Mouse (Mus musculus) kidney, embryonic 15.5 days (tissue): Measurements from ENCODE around the gene Adora2b. TPM values are rescaled to one million over a fixed set of nuclear protein-coding genes. Genes with fewer than 3 reads are reported as not detected.

Experiments used
- ATAC-seq: fragments of 200-750 bp; cut with Nextera tagmentation; replicated peaks from 2 replicates; pipeline ENCODE4 v1.8.0; 2017; ENCODE audit warnings: moderate TSS enrichment; ENCODE audit not compliant: low FRiP score
- H3K27ac ChIP-seq: fragments of 300-500 bp; sonication (generic); 2 replicates; pipeline ENCODE4 v1.5.1; 2015; ENCODE audit warnings: mild to moderate bottlenecking, inconsistent platforms
- H3K27me3 ChIP-seq: fragments of 300-500 bp; sonication (generic); 2 replicates; pipeline ENCODE4 v1.6.1; 2015; ENCODE audit warnings: inconsistent platforms
- H3K36me3 ChIP-seq: fragments of 300-500 bp; sonication (generic); 2 replicates; pipeline ENCODE4 v1.6.1; 2015; ENCODE audit warnings: inconsistent platforms
- H3K4me1 ChIP-seq: fragments of 300-500 bp; sonication (generic); 2 replicates; pipeline ENCODE4 v1.6.1; 2015; ENCODE audit warnings: inconsistent platforms
- H3K4me2 ChIP-seq: fragments of 300-500 bp; sonication (generic); 2 replicates; pipeline ENCODE4 v1.6.1; 2015; ENCODE audit warnings: moderate library complexity, mild to moderate bottlenecking, inconsistent platforms
- H3K4me3 ChIP-seq: fragments of 300-500 bp; sonication (generic); replicated peaks from 2 replicates; pipeline ENCODE4 v1.5.1; 2015; ENCODE audit warnings: mild to moderate bottlenecking, inconsistent platforms
- H3K9ac ChIP-seq: fragments of 300-500 bp; sonication (generic); 2 replicates; pipeline ENCODE4 v1.6.1; 2015; ENCODE audit warnings: mild to moderate bottlenecking, inconsistent platforms
- H3K9me3 ChIP-seq: fragments of 300-500 bp; sonication (generic); replicated peaks from 2 replicates; pipeline ENCODE4 v1.6.1; 2016; ENCODE audit warnings: inconsistent platforms
- WGBS: fragments of 180-500 bp; shearing (Covaris S2); methylation state at CpG from one replicate; pipeline ENCODE4 v1.1.7; 2015; ENCODE audit warnings: mixed read lengths; 5-methylcytosine and 5-hydroxymethylcytosine counted together
- polyA plus RNA-seq: library from polyadenylated mRNA; unstranded; fragments of >200 nt; fragmentation: Nextera tagmentation; extraction: Ambion mirVana; gene quantifications from 2 replicates; pipeline ENCODE4 v1.2.1, GENCODE M21; 2015

Adora2b gene
- polyA plus RNA-seq, 1 experiment from 2014 or later = 4.0 TPM

DNA sequence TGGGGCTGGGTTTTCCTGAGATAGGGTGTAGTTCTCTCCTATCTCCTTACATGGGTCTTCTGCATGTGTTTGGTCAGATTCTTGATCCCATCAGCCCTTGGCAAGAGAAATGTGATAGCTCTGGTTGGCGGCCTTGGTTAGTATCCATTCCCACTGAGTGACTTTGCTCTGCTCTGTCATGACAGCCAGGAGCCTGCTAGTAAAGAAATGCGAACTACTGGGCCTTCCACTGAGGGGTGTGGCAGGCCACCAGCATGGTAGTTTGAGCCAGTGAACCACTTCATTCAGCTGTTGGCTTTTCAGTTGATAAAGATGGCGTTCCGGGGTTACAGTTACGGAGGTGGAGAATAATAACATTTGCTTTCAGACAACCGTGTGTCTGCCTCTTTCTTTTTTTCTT lies 50.1 kb downstream of the Adora2b start:
- no peak overlapping the region for H3K27ac ChIP-seq
- peaks cover 41% of the 10 kb centered on the region for H3K36me3 ChIP-seq
- H3K9ac ChIP-seq = no peak overlapping the region
- no peak for ATAC-seq
- no peaks in the 10 kb centered on the region for H3K27me3 ChIP-seq
- WGBS = 82% methylated on average over 6 of the region's 6 CpGs
- no peak overlapping the region for H3K4me3 ChIP-seq
- no peaks in the 10 kb centered on the region for H3K4me1 ChIP-seq
- H3K9me3 ChIP-seq = no peaks in the 10 kb centered on the region
- no peak overlapping the region for H3K4me2 ChIP-seq

DNA sequence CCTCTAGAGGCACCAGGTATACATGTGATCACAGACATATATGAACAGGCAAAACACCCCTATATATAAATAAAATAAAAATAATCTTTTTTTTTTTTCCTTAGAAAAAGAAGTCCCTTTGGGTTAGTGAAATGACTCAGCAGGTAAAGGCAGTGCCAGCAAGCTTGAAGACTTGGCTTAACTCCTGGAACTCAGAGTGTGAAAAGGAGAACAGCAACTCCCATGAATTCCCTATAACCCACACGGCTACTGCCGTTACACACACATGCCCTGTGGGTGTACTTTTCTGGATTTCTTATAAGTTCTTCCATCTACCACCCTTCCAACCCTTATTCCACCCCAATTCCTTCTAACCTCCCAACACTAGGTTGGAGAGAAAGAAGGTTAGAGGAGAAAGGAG lies 57.1 kb downstream of the Adora2b start:
- Histone ChIP-seq H3K36me3 (peaks cover 55% of the 10 kb centered on the region), H3K4me3 (no peak overlapping the region), H3K27me3 (no peaks in the 10 kb centered on the region), H3K9me3 (no peaks in the 10 kb centered on the region), H3K9ac (no peak overlapping the region), H3K4me1 (no peaks in the 10 kb centered on the region), H3K27ac (no peak overlapping the region), H3K4me2 (no peak overlapping the region)
- no peak for ATAC-seq
- WGBS = 96% methylated on average over 2 of the region's 2 CpGs

DNA sequence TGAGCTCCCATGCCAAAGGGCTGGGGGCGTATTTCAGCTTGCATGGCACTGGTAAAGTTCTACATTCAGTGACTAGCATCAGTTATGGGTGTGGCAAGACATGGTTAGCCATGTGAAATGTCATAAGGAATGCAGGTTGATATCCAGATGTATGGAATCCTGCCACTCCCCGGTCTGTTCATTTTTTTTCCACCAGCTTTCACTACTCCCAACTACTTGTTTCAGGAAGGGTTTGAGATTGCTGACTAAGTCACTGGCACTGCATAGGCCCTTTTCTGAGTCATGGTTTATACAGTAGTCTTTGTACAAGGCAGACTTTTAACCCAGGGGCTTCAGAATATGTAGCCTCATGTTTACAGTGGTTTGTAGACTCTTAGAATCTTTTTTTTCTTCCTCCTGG lies 60.5 kb downstream of the Adora2b start:
- Histone ChIP-seq H3K4me2 (no peak overlapping the region), H3K9ac (no peak overlapping the region), H3K4me3 (no peak overlapping the region), H3K27ac (no peak overlapping the region), H3K27me3 (no peaks in the 10 kb centered on the region), H3K4me1 (no peaks in the 10 kb centered on the region), H3K9me3 (no peaks in the 10 kb centered on the region), H3K36me3 (peaks cover 78% of the 10 kb centered on the region)
- ATAC-seq = no peak
- 94% methylated on average over 2 of the region's 2 CpGs for WGBS

DNA sequence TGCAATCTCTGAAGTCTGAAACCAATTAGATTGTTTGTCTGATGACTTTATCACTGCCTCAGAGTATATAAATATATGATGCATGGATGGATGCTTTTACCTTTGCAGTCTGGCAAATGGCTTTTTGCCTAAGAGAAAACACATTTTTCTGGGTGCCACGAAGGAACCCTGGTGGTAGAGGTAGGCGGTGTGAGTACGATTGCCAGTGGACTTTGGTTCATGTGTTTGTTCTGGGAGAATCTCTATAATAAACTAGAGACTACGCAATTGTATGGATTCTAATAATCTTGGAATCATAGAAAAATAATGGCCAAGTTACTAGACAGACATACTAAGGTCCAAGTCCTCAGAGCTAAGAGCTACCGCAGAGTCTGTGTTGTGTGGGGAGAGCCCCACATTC lies 66.2 kb downstream of the Adora2b start:
- Histone ChIP-seq H3K27ac (no peak overlapping the region), H3K36me3 (peaks cover 88% of the 10 kb centered on the region), H3K4me2 (no peak overlapping the region), H3K4me1 (no peaks in the 10 kb centered on the region), H3K9me3 (no peaks in the 10 kb centered on the region), H3K27me3 (no peaks in the 10 kb centered on the region), H3K4me3 (no peak overlapping the region), H3K9ac (no peak overlapping the region)
- WGBS = 98% methylated on average over 5 of the region's 5 CpGs
- no peak for ATAC-seq

Other genes starting within 250 kb of the Adora2b start
- 21.4 and 22.3 TPM in 2 replicates for gene Zswim7, start 32.4 kb downstream of the Adora2b start, polyA plus RNA-seq
- gene Ttc19, start 32.5 kb downstream of the Adora2b start, polyA plus RNA-seq = 21.1 and 21.7 TPM in 2 replicates
- gene Pigl, start 209.5 kb downstream of the Adora2b start, polyA plus RNA-seq = 11.9 and 12.4 TPM in 2 replicates
- 168 and 172 TPM in 2 replicates for gene Ncor1, start 209.6 kb downstream of the Adora2b start, polyA plus RNA-seq